Mouse (Mus musculus) heart, postnatal 36 days (tissue): ENCODE measurements around the gene Gm29609. TPM values are rescaled to one million over a fixed set of nuclear protein-coding genes. Genes with fewer than 3 reads are reported as not detected.
A peak's percentile ranks its signal among the peaks of the same experiment; 100 is the strongest.

Source experiments
- DNase-seq, 2 experiments: peaks; one replicate each; pipeline ENCODE4 v3.0.0; 2021 to 2022
- intact Hi-C: fragments of 180-260 bp; cut with DNase I; formaldehyde crosslinking; loops from one replicate; pipeline ENCODE4 v1.15.1; 2025
- total RNA-seq, 2 experiments: library from RNA; stranded (reverse); gene quantifications; 2 replicates each; pipeline ENCODE4 v1.2.3; 2021

Gm29609 gene
- total RNA-seq, 2 experiments from 2014 or later = 0.68 to 1.6 TPM

- DNase-seq = no peak
- intact Hi-C loops = no loop called here
Measured at GRCm38 (mm10) chr5:31198616-31199320, 19.1 kb upstream of the Gm29609 start.

- intact Hi-C loops = no loop called here
- no peak for DNase-seq
Measured at GRCm38 (mm10) chr5:31198170-31198569, 18.5 kb upstream of the Gm29609 start.

GRCm38 (mm10) chr5:31197072-31197471 is 17.4 kb upstream of the Gm29609 start:
- DNase-seq = no peak
- intact Hi-C loops = no loop called here

GRCm38 (mm10) chr5:31196207-31196606 is 16.5 kb upstream of the Gm29609 start:
- no peak for DNase-seq
- intact Hi-C loops = no loop called here

GRCm38 (mm10) chr5:31195671-31196070 is 16.0 kb upstream of the Gm29609 start:
- DNase-seq = no peak
- intact Hi-C loops = no loop called here

GRCm38 (mm10) chr5:31194486-31195485 is 15.1 kb upstream of the Gm29609 start:
- intact Hi-C loops = loop anchor here (5.0 kb wide), 1 partner anchor 98 kb away; the partner anchor contains the start of gene Ift172
- DNase-seq = no peak

GRCm38 (mm10) chr5:31193631-31194281 is 14.0 kb upstream of the Gm29609 start:
- no peak for DNase-seq
- intact Hi-C loops = loop anchor here (2.0 to 5.0 kb wide), 2 partner anchors 47 to 99 kb away; partner anchors contain the start of genes Gm9970, Ift172 and Nrbp1

- peak; percentile 99 to 100 for DNase-seq
- intact Hi-C loops = loop anchor here (1.0 to 5.0 kb wide), 3 partner anchors 13 to 99 kb away; partner anchors contain the start of genes Gm9970, Gtf3c2, Ift172 and Nrbp1
Measured at GRCm38 (mm10) chr5:31192939-31193630, 13.4 kb upstream of the Gm29609 start, which contains the start of the genes Snx17 and Eif2b4. Snx17 (plus strand) TSS chr5:31193227. Eif2b4 (minus strand) TSS chr5:31193430.

- intact Hi-C loops = loop anchor here (1.0 to 5.0 kb wide), 3 partner anchors 12 to 100 kb away; partner anchors contain the start of genes Gm9970, Gtf3c2, Ift172 and Nrbp1
Measured at GRCm38 (mm10) chr5:31192045-31192938, 12.6 kb upstream of the Gm29609 start.

GRCm38 (mm10) chr5:31190201-31190600 is 10.5 kb upstream of the Gm29609 start:
- no peak for DNase-seq
- intact Hi-C loops = loop anchor here (5.0 kb wide), 1 partner anchor 102 kb away; the partner anchor contains the start of gene Ift172

More at GRCm38 (mm10) chr5:31192045-31192938, 12.6 kb upstream of the Gm29609 start:
- DNase-seq = no peak

- DNase-seq = no peak
- intact Hi-C loops = loop anchor here (5.0 kb wide), 1 partner anchor 139 kb away; no protein-coding TSS in a partner anchor
Measured at GRCm38 (mm10) chr5:31188223-31188840, 8.6 kb upstream of the Gm29609 start.

GRCm38 (mm10) chr5:31183678-31184077 is 4.0 kb upstream of the Gm29609 start:
- no peak for DNase-seq
- intact Hi-C loops = no loop called here

GRCm38 (mm10) chr5:31181183-31181770 is 1.6 kb upstream of the Gm29609 start:
- intact Hi-C loops = no loop called here
- DNase-seq = no peak

GRCm38 (mm10) chr5:31179301-31179765 is 378 bp downstream of the Gm29609 start:
- no peak for DNase-seq
- intact Hi-C loops = loop anchor here (2.0 kb wide), 1 partner anchor 61 kb away; the partner anchor contains the start of genes Gm9970 and Nrbp1

GRCm38 (mm10) chr5:31168630-31169029 is 11.1 kb downstream of the Gm29609 start:
- DNase-seq = no peak
- intact Hi-C loops = no loop called here

- intact Hi-C loops = no loop called here
- no peak for DNase-seq
Measured at GRCm38 (mm10) chr5:31164878-31165277, 14.8 kb downstream of the Gm29609 start.

GRCm38 (mm10) chr5:31162462-31162861 is 17.2 kb downstream of the Gm29609 start:
- no peak for DNase-seq
- intact Hi-C loops = no loop called here
